Mouse (Mus musculus) heart, postnatal 0 days (tissue): ENCODE results near the gene Icam5. TPM values are rescaled to one million over a fixed set of nuclear protein-coding genes. Genes with fewer than 3 reads are reported as not detected.
"Not testable (repeated sequence)": the region's sequence is repeated elsewhere in the genome, so short reads cannot be mapped to it uniquely, and the experiment has no call there.

Experiments
- ATAC-seq: fragments of 200-750 bp; cut with Nextera tagmentation; 2 replicates; pipeline ENCODE4 v1.8.0; 2017; ENCODE audit warnings: low read depth, moderate number of reproducible peaks, moderate library complexity; ENCODE audit not compliant: insufficient read depth
- DNase-seq: peaks from one replicate; pipeline ENCODE4 v3.0.0-alpha.2; 2016; ENCODE audit warnings: low spot score
- H3K27ac ChIP-seq: fragments of 300-500 bp; sonication (generic); 2 replicates; pipeline ENCODE4 v1.5.1; 2014; ENCODE audit warnings: low read depth, mild to moderate bottlenecking
- H3K27me3 ChIP-seq: fragments of 300-500 bp; sonication (generic); 2 replicates; pipeline ENCODE4 v1.6.1; 2014; ENCODE audit warnings: low read length, mixed read lengths; ENCODE audit not compliant: control insufficient read depth, insufficient read depth
- H3K36me3 ChIP-seq: fragments of 300-500 bp; sonication (generic); replicated peaks from 2 replicates; pipeline ENCODE4 v1.6.1; 2014; ENCODE audit warnings: low read length, mixed read lengths; ENCODE audit not compliant: control insufficient read depth, insufficient read depth
- H3K4me1 ChIP-seq: fragments of 300-500 bp; sonication (generic); 2 replicates; pipeline ENCODE4 v1.6.1; 2014; ENCODE audit warnings: antibody characterized with exemption; ENCODE audit not compliant: control insufficient read depth, insufficient read depth
- H3K4me2 ChIP-seq: fragments of 300-500 bp; sonication (generic); 2 replicates; pipeline ENCODE4 v1.6.1; 2014; ENCODE audit warnings: low read depth, mild to moderate bottlenecking, low read length, moderate library complexity
- H3K4me3 ChIP-seq: fragments of 300-500 bp; sonication (generic); 2 replicates; pipeline ENCODE4 v1.5.1; 2014; ENCODE audit warnings: low read depth, low read length
- H3K9ac ChIP-seq: fragments of 300-500 bp; sonication (generic); replicated peaks from 2 replicates; pipeline ENCODE4 v1.6.1; 2014; ENCODE audit warnings: low read depth, low read length, mixed read lengths
- H3K9me3 ChIP-seq: fragments of 300-500 bp; sonication (generic); replicated peaks from 2 replicates; pipeline ENCODE4 v1.6.1; 2016; ENCODE audit warnings: low read length; ENCODE audit not compliant: control insufficient read depth
- CTCF ChIP-seq: IDR thresholded peaks from 2 replicates; pipeline ENCODE4 v1.5.1; 2016; ENCODE audit warnings: antibody characterized with exemption, control low read depth, low read depth
- EP300 ChIP-seq: IDR thresholded peaks from 2 replicates; pipeline ENCODE4 v1.6.1; 2016; ENCODE audit warnings: antibody characterized with exemption, low read depth
- WGBS: fragments of 180-500 bp; shearing (Covaris S2); extraction: QIAGEN DNeasy Blood & Tissue Kit; methylation state at CpG from one replicate; pipeline ENCODE4 v1.1.7; 2014; 5-methylcytosine and 5-hydroxymethylcytosine counted together
- polyA plus RNA-seq: library from polyadenylated mRNA; unstranded; fragments of >200 nt; fragmentation: Nextera tagmentation; extraction: Ambion mirVana; gene quantifications from 2 replicates; pipeline ENCODE4 v1.2.1, GENCODE M21; 2015
- total RNA-seq: library from RNA; depleted of rRNA; stranded (reverse); fragments of >200 nt; gene quantifications from 2 replicates; pipeline ENCODE4 v1.2.3, GENCODE M21; 2014; ENCODE audit warnings: low replicate concordance

Gene Icam5
- total and polyA plus RNA-seq, 2 experiments from 2014 or later = 0.04 TPM; not detected in 1

GRCm38 (mm10) chr9:21008007-21008406 is 23.9 kb upstream of the Icam5 start:
- H3K9me3 ChIP-seq = no peaks in the 10 kb centered on the region
- WGBS = 82% methylated on average over 7 of the region's 7 CpGs
- no peaks in the 10 kb centered on the region for H3K4me1 ChIP-seq
- H3K4me3 ChIP-seq = no peak overlapping the region
- no peak overlapping the region for H3K27ac ChIP-seq
- H3K36me3 ChIP-seq = peaks cover 50% of the 10 kb centered on the region
- DNase-seq = no peak
- 0 out of 2 replicates have a peak, but pooled peaks have one; percentile 6 for TF ChIP-seq CTCF
- TF ChIP-seq EP300 = no peak
- H3K4me2 ChIP-seq = no peak overlapping the region
- no peak overlapping the region for H3K9ac ChIP-seq
- H3K27me3 ChIP-seq = no peaks in the 10 kb centered on the region
- no peak for ATAC-seq

GRCm38 (mm10) chr9:21010362-21010761 is 21.5 kb upstream of the Icam5 start:
- no peak overlapping the region for H3K9ac ChIP-seq
- no peak for DNase-seq
- H3K4me3 ChIP-seq = no peak overlapping the region
- ATAC-seq = no peak
- H3K27me3 ChIP-seq = 0 out of 2 replicates have a peak, but pooled peaks cover 11% of the 10 kb centered on the region
- H3K27ac ChIP-seq = no peak overlapping the region
- H3K9me3 ChIP-seq = no peaks in the 10 kb centered on the region
- peaks cover 38% of the 10 kb centered on the region for H3K36me3 ChIP-seq
- H3K4me1 ChIP-seq = no peaks in the 10 kb centered on the region
- WGBS = 25% methylated on average over 2 of the region's 2 CpGs
- H3K4me2 ChIP-seq = no peak overlapping the region
- no peak for TF ChIP-seq CTCF
- TF ChIP-seq EP300 = no peak

- not testable (repeated sequence) for DNase-seq, H3K4me1 ChIP-seq, ATAC-seq, H3K9ac ChIP-seq, H3K9me3 ChIP-seq, H3K4me3 ChIP-seq, H3K4me2 ChIP-seq
- H3K27ac ChIP-seq = peak overlapping the region; percentile 75
- peaks cover 31% of the 10 kb centered on the region for H3K36me3 ChIP-seq
- H3K27me3 ChIP-seq = peaks cover 12% of the 10 kb centered on the region; the same call in 1 of the 2 replicates
- 69% methylated on average over 9 of the region's 9 CpGs for WGBS
Observed at GRCm38 (mm10) chr9:21010939-21011541, 20.8 kb upstream of the Icam5 start.

GRCm38 (mm10) chr9:21011846-21012312 is 20.0 kb upstream of the Icam5 start:
- ATAC-seq (peak; percentile 57), DNase-seq (no peak)
- H3K36me3 ChIP-seq = peaks cover 23% of the 10 kb centered on the region
- H3K4me2 ChIP-seq = no peak overlapping the region
- H3K9me3 ChIP-seq = no peaks in the 10 kb centered on the region
- 40% methylated on average over 5 of the region's 5 CpGs for WGBS
- H3K4me1 ChIP-seq = no peaks in the 10 kb centered on the region
- H3K4me3 ChIP-seq = no peak overlapping the region
- no peak for TF ChIP-seq CTCF
- 0 out of 2 replicates have a peak, but pooled peaks have one; percentile 45 for TF ChIP-seq EP300
- peak overlapping the region; percentile 75 for H3K27ac ChIP-seq
- H3K9ac ChIP-seq = no peak overlapping the region
- peaks cover 20% of the 10 kb centered on the region; the same call in 1 of the 2 replicates for H3K27me3 ChIP-seq

- 37% methylated on average over 1 of the region's 1 CpGs for WGBS
- ATAC-seq (no peak), DNase-seq (no peak)
- Histone ChIP-seq H3K27ac (peak overlapping the region; percentile 75), H3K9ac (no peak overlapping the region), H3K4me2 (no peak overlapping the region), H3K9me3 (no peaks in the 10 kb centered on the region), H3K27me3 (peaks cover 25% of the 10 kb centered on the region), H3K4me1 (no peaks in the 10 kb centered on the region; the same call in 1 of the 2 replicates), H3K4me3 (no peak overlapping the region), H3K36me3 (peaks cover 18% of the 10 kb centered on the region)
- TF ChIP-seq CTCF = peak; percentile 14
- TF ChIP-seq EP300 = no peak
Observed at GRCm38 (mm10) chr9:21012368-21012767, 19.5 kb upstream of the Icam5 start.
